Mouse (Mus musculus) cerebellum, postnatal 25 days (tissue): Measurements from ENCODE around the gene Hist1h2bh.

Source experiments
- DNase-seq, 2 experiments: peaks; one replicate each; pipeline ENCODE4 v3.0.0; 2021; ENCODE audit warnings: mixed read lengths in 2 of 2

Gene Hist1h2bh

GRCm38 (mm10) chr13:23502031-23502567, 41.1 kb downstream of the Hist1h2bh start:
- no peak for DNase-seq

GRCm38 (mm10) chr13:23501511-23501910, 41.7 kb downstream of the Hist1h2bh start:
- DNase-seq, result no peak

GRCm38 (mm10) chr13:23500424-23501200, 42.6 kb downstream of the Hist1h2bh start:
- DNase-seq, result peak; percentile 59 to 71

GRCm38 (mm10) chr13:23499943-23500342, 43.2 kb downstream of the Hist1h2bh start:
- DNase-seq, result no peak

- DNase-seq, result no peak
Measured at GRCm38 (mm10) chr13:23498653-23499052, 44.5 kb downstream of the Hist1h2bh start.

- DNase-seq, result peak; percentile 30 to 37
Measured at GRCm38 (mm10) chr13:23497656-23498321, 45.4 kb downstream of the Hist1h2bh start.

GRCm38 (mm10) chr13:23495526-23495925, 47.7 kb downstream of the Hist1h2bh start:
- no peak for DNase-seq

- DNase-seq, result no peak
Measured at GRCm38 (mm10) chr13:23491990-23492389, 51.2 kb downstream of the Hist1h2bh start.
